Mouse (Mus musculus): Measurements from ENCODE around the gene Atg4b. TPM values are rescaled to one million over a fixed set of nuclear protein-coding genes. Genes with fewer than 3 reads are reported as not detected.
"Not testable (repeated sequence)": the region's sequence is repeated elsewhere in the genome, so short reads cannot be mapped to it uniquely, and the experiment has no call there.

The Atg4b gene
- total RNA-seq, 2 experiments from 2014 or later = 79.1 to 81.4 TPM

DNA sequence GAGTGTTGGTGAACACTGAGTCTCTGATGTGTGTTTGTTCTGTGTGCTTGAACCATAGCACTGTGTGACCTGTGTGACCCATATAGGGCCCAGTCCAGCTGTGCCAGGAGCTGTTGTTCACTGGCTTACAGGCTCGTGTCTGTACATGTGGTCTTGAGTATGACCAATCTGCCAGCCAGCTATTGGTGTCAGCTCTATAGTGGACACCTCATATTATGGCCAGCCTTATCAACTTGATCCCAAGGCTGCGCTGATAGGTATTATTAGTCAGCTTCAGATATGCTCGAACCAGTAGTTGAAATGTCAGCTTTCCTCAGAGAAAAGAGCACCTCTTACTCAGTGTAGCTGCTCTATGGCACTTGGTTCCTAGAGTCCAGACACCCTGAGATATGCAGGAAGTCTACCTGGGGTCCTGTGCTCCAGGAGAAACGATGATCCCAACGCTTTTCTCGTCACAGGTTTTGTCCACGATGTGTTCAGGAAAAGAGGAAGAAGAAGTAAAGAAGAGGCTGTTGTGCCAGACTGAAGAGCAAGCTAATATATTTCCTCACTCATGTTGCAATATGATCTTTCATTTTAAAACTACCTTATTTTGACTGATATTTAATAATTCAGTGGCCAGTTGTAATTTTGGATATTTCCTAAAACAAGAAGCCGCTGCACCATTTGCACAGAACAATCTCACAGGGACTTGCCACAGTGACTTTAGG, 66.7 kb downstream of the Atg4b start:
- DNase-seq (ENCODE audit: low spot score in 2 of 2) = no peak

DNA sequence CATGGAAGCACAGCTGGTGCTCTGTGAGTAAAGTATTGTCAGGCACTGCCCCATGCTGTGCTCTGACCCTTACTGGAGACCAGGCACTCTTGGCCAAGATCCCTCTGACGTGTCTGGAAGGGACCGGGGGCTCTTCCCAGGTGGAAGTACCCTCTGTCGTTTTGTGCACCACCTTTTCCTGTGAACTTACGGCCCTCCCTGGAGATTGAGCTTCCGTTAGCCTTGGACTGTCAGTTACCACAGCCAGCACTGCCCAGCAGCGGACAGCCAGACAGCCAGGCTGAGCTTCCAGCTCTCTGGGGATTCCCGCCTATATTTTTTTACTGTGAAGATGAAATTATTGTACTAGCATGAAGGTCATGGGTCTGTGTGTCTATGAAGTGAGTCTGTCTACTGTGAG, 67.4 kb downstream of the Atg4b start:
- DNase-seq (ENCODE audit: low spot score in 2 of 2) = no peak

DNA sequence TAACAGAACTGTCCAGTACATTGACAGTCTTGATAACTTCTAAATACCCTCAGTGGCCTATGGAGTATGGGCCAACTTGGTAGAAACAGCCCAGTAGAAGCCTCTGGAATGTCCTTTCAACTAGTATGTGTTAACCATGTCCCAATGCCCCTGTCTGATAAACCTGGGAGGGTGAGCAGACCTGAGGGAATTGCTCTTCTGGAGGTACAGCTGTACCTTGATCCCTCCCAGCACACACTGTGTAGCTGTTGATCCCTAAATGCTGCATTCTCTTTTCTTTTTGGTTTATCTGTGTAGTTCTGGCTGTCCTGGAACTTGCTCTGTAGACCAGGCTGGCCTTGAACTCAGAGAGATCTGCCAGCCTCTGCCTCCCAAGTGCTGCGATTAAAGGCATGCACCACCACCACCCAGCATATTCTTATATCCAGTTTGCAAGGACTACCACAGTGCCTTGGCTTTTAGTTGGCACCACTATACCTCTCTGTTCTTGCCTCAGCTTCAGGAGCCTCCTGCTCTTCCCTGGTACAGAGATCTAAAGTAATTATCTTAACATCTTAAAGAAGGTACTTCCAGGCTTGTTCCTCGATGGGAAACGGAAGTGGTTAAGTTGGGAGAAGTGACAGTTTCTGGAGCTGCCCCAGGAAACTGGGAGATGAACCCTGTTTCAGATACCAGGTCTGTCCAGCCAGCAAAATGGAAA, 72.6 kb downstream of the Atg4b start:
- no peak for DNase-seq (ENCODE audit: low spot score in 2 of 2)

DNA sequence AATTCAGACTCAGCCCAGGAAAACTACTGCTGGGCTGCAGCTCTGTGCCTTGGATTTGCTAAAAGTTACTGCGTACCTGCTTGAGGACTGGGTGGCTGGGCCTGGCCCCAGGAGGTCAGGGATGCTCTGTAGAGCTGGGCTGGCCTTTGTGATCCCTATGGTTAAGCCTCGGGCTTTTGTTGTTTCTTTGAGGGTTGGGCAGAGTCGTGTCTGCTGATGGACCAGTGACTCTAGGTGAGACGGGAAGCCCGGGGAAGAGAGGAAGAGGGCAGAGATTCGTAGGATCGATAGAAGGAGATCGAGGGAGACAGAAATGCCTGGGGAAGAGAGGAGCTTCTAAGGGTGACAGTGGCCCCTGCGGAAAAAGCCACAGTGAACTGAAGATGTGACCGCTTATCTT, 73.3 kb downstream of the Atg4b start, which contains the start of gene D2hgdh:
Gene D2hgdh, plus strand, starts transcription at position 301 of the 400 bp plus-strand sequence.
- no peak for DNase-seq (ENCODE audit: low spot score in 2 of 2)

DNA sequence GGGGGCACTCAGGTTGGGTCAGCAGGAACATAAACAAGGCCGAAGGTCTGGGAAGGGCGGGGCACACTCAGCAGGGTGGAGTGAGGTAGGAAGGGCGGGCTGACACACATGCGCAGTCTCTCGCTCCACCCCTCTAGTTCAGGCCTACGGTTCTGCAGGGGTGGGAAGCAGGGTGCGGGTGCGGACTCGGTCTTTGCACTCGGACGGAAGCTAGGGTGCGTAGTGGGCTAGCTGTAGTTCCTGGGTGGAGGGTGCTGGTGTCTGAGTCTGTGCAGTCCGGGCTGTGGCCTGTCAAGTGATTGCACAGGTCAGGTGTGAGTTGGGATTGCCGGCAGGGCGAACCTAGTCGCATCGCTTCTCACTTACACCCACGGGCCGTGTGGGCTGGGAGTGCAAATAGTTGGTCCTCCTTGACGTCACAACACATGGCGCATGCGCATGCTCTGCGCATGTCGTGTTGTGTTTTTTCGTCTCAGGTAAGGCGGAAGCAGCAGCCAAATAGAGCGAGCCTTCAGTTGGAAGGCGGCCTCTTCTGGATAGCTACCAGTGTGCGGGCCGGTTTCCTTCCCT, 73.9 kb downstream of the Atg4b start:
- DNase-seq (ENCODE audit: low spot score in 2 of 2) = peak; percentile 96 to 98

DNA sequence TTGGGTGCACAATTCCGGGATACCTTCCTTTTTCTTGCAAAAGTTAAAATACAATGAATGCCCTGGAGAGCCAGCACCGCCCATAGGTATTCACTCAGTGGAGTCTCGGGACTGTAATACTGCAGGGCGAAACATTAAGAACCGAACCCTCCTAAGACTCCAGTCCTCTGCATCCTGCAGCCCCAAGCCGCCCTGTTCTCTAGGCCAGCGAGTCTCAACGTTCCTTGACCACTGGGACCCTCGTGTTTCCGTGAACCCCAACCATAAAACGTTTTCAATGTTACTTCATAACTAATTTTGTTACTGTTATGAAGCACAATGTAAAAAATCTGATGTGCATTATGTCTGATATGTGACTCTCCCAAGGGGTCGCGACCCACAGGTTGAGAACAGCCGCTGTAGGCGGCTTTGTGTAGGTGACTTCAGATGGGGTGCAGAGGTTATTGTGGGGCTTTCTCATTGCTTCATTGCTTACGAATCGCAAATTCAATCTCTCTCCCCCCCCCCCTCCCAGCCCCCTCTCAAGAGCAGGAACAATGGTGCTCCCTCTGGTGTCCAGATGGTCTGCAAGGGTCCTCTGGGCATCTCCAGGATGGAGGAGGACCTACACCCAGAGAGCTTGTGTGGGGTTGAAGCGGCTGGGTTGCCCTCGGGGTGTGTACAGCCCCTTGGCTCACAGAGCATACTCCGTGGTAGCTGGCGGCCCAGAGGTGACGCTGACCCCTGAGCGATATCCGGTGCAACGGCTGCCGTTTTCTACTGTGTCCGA, 74.7 kb downstream of the Atg4b start:
- DNase-seq (ENCODE audit: low spot score in 2 of 2) = peak in 1 of 2 experiments; percentile 45

DNA sequence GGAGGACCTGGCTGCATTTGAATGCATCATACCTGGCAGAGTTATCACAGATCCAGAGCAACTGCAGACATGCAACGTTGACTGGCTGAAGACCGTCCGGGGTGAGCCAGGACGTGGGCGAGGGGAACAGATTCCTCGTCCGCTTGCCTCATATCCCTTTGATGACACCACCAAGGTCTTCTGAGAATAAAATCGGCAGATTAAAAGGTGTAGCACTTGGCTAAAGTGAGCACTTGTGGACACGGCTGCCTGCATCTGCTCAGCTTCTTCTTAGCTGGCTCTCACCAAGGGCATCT, 75.2 kb downstream of the Atg4b start:
- DNase-seq (ENCODE audit: low spot score in 2 of 2) = no peak

DNA sequence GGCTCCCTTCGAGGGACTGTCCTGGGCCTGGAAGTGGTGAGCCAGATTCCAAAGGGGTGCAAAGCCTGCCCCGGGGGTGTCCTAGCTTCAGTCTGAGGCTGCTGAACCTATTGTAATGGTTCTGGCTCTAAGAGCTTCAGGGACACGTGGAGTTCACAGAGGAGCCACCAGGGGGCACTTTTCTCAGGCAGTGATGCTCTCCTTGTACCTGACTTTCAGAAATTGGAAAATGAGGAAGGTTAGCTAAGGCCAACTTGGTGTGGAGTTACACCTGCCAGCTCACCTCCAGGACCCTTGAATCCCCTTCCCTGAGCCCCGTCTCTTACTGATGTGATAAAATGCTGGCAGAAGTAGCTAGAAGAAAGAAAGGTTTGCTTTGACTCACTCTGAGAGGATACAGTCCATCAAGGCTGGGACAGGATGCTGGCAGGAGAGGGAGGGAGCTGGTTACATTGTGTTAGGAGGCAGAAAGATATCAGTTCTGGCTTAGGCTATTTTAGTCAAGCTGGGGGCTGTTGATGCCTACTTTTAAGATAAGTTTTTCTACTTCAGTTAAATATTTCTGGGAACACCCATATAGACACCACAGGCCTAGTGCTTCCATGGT, 81.6 kb downstream of the Atg4b start:
- DNase-seq (ENCODE audit: low spot score in 2 of 2) = not testable (repeated sequence)

DNA sequence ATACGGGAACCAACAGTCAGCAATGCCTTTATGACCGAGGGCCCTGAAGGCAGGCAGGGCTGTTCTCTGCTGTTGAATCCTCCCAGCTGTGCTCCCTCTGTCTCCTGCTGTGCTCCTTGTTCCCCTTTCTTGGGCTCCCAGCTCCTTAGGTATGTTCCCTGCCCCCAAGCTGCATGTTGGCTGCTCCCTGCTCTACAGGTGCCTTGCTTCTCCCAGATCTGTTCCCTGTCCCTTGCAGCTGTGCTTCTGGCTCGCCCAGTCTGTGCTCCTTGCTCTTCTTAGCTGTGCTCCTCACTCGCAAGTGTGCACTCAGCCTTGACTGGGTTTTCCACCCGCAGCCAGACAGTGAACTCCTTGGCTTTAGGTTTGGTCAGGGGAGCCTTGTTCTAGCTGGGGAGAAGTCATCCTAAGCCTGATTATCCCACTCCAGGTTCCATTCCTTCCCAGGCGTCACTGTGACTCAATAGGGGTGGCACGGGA, 83.4 kb downstream of the Atg4b start:
- DNase-seq (ENCODE audit: low spot score in 2 of 2) = no peak

DNA sequence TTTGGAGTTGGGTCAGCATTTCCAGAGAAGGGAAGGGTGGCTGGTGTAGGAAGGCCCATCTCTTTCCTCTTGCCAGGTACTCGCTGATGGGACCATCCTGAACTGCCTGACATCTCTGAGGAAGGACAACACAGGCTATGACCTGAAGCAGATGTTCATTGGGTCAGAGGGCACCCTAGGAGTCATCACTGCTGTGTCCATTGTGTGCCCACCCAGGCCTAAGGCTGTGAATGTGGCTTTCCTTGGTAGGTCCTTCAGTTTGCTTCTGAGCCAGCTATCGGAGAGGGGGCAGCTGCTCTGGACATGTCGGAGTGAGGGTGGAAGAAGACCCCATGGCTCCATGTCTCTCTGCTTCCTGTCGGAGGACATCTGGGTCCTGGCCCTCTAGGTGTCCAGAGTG, 83.9 kb downstream of the Atg4b start:
- no peak for DNase-seq (ENCODE audit: low spot score in 2 of 2)

DNA sequence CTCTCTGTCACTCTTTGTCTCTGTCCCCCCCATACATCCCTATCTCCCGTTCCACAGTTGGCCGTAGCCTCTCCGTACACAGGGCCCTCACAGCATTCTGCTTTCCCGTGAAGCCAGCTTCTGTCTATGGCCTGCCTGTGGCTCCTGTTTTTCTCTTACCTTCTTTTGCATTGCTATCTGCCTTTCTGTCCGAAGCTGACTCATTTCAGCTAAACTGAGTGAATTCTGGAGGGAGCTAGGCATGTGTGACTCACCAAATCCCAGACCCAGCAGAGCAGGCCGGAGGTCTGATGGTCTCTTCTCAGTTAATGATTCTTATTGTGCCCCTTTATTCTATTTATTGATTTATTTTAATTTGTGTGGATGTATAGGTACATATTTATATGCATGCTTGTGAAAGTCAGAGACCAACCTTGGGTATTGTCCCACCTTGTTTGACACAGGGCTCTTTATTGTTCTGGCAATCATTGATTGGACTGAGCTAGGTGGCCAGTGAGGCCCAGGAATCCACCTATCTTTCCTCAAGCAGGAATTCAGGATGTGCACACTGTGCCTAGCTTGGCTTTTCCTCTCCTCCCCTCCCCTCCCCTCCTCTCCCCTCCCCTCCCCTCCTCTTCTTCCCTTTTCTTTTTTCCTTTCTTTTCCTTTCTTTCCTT, 84.7 kb downstream of the Atg4b start:
- no peak for DNase-seq (ENCODE audit: low spot score in 2 of 2)

DNA sequence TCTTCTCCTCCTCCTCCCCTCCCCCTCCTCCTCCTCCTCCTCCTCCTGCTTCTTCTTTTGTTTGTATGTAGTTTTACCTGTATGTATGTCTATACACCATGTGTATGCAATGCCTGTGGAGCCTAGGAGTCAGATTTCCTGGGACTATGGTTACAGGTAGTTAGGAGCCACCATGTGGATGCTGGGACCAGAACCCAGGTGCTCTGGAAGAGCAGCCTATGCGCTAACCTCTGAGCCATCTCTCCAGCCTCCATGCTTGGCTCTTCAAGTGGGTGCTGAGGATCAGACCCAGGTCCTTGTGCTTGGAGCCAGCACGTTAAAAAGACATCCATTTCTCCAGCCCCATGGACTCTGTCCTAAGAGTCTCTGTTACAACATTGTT, 85.2 kb downstream of the Atg4b start:
- DNase-seq (ENCODE audit: low spot score in 2 of 2) = no peak

DNA sequence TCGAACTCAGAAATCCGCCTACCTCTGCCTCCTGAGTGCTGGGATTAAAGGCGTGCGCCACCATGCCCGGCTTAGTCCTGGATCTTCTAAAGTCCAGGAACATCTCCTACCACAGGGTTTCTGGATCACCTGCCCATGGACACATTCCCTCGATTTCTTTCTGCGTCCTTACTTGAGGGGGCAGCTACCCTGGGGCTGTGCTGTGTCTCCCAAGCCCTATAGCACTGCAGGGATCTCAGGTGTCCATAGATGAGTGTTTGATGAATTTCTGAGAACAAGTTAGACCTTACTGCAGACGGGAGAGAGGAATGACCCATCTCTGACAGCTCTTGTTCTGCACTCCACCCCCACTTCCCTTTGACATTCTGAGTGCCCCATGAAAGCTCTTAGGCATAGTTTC, 86.0 kb downstream of the Atg4b start:
- no peak for DNase-seq (ENCODE audit: low spot score in 2 of 2)

DNA sequence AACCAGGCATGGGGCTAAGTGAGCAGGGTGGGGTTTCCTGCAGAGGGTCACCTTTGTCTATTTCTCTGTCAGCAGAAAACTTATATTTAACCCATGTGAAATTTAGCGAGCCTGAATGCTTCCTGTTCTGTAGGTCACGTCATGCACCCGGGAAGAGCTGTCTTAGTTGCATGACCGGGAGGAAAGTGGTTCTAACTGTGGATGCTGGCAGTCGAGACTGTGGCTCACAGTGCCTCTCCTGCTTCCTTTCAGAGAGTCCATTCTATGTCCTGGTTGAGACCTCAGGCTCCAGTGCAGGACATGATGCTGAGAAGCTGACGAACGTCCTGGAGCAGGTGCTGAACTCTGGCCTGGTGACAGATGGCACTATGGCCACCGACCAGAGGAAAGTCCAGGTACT, 87.3 kb downstream of the Atg4b start:
- not testable (repeated sequence) for DNase-seq (ENCODE audit: low spot score in 2 of 2)

Other genes starting within 250 kb of the Atg4b start
- 10 to 100 TPM; 12.0 to 13.0 TPM for gene Farp2, start 239.4 kb upstream of the Atg4b start, total RNA-seq (2021)
- 100 to 1,000 TPM; 410 to 415 TPM for gene Stk25, start 92.8 kb upstream of the Atg4b start, total RNA-seq (2021)
- gene Bok, start 65.8 kb upstream of the Atg4b start, total RNA-seq (2021) = 10 to 100 TPM; 56.6 to 59.1 TPM
- 10 to 100 TPM; 35.7 to 37.6 TPM for gene Thap4, start 3.4 kb downstream of the Atg4b start, total RNA-seq (2021)
- 10 to 100 TPM; 54.2 to 54.8 TPM for gene Dtymk, start 50.4 kb downstream of the Atg4b start, total RNA-seq (2021)
- gene Ing5, start 52.5 kb downstream of the Atg4b start, total RNA-seq (2021) = 10 to 100 TPM; 12.6 to 14.7 TPM
- 10 to 100 TPM; 15.8 to 17.9 TPM for gene D2hgdh, start 73.4 kb downstream of the Atg4b start, total RNA-seq (2021)
- gene Gal3st2, start 109.8 kb downstream of the Atg4b start, total RNA-seq (2021) = not detected
- under 1 TPM; 0.28 to 0.62 TPM for gene Gal3st2b, start 166.8 kb downstream of the Atg4b start, total RNA-seq (2021)
- under 1 TPM; 0.05 to 0.10 TPM for gene Gal3st2c, start 239.0 kb downstream of the Atg4b start, total RNA-seq (2021)

All from layer of hippocampus, adult 18-20 months (tissue).